Mouse (Mus musculus): ENCODE measurements at regions not wholly inside any gene's neighbourhood (a gene's known extent, or its start where the extent isn't known, plus 50 kb on each side); places are given as distances from the start of the nearest gene placed in this dataset.
"Not testable (repeated sequence)": the region's sequence is repeated elsewhere in the genome, so short reads cannot be mapped to it uniquely, and the experiment has no call there.

DNA sequence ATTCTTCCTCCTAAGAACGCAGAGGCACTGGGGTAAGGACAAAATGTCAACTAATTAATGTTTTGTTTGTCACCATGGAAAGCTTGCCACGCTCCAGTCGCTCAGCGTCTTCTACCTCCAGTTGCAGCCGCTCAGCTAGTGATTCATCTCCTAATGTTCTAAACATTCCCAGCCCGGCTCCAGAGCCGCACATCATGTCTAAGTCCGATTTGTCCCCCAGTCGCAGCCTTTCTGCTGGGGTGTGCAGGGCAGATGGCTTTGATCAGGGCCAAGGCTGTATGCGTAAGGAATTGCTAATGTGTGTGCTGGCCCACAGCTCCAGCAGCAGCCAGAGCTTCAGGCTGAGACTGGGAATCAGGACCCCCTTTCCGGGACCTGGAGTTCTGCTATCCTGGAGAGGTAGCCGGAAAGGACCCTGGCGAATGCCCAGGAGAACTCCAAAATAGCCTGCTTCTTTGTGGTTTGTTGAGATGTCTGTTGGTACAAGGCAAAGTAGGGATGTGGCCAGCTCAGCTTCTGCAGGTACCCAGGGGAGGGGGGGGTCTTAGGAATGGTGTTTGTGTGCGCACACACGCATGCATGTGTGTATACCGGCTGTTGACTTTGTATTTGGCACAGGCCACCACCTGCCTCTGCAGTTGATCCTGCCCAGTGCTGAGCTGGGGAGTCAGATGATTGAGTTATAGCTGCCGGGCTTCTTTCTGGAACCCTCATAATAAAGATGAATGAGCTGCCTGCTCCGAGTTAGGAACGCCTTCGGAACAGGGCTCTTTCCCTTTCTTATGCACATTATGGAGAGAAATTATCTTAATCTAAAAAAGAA is 143.0 kb upstream of the Kcng1 start:
- no peak for DNase-seq (ENCODE audit: low spot score in 2 of 2)

DNA sequence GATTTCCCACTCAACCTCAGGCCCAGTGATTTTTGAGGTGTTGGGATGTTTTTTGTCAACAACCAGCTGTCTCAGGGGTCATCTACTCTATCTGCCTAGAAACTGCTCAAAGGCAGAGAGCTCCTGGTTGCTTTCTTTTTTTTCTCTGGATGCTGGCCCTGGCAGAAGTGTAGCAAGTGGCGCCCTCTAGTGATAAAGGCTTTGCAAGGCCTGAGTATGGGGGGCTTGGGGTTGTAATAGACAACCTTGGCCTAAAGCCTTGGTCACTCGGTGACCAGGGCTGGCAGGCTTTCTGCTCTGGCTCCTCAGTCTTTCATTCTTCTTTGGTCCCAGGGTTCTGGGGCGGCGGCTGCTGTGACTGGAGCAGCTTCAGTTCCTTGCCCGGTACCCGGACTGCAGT is 142.0 kb upstream of the Kcng1 start:
- DNase-seq (ENCODE audit: low spot score in 2 of 2), result no peak

DNA sequence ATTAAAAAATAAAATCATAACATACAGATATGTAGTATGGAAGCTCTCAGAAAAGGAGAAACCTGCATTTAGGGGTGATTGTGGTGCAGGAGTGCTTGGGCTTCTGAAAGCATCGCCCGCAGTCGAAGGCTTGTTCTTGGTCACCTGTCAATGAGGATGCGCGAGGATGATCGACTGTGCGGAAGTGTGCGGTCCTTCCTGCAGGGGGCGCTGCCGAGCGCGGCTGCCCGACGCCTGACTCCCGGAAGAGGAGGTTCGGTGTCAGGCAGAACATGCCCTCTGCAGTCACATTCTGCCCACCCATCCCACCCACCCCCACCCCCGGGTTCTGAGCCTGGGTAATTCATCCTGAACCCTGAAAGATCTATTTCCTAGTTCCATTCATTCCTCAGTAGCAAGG is 133.6 kb upstream of the Kcng1 start:
- no peak for DNase-seq (ENCODE audit: low spot score in 2 of 2)

DNA sequence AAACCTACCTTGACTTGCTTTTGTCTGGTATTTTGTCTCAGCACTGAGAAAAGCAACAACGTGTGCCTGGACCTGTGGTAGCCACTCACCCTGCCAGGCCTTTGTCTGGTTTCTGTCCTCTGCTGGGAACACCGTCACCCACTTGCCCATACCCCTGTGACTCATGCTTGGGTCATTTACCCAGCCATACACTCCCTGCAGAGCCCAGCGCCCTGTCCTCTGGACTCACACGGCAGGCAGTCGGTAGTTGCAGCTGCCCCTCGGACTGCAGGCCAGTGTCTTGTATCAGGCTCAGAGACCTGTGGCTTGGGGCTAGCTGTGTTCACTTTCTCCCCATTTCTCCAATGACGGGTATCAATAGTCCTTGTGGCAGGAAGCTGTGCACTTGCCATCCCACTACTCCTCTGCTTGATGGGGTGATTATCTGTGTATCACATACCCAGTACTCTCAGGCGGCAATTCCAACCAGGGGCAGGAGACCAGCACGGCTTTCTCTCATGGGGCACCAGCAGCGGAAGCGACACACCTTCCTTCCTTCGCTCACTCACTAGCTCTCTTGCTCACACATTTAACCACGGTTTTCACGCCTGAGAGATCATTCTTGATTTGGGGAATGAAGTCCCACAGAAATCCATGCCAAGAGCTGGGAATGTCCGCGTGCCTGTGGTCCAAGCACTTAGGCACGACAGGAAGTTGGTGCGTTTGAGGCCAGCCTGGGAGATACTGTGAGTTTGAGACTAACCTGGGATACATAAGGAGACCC is 132.8 kb upstream of the Kcng1 start:
- DNase-seq (ENCODE audit: low spot score in 2 of 2), result no peak

DNA sequence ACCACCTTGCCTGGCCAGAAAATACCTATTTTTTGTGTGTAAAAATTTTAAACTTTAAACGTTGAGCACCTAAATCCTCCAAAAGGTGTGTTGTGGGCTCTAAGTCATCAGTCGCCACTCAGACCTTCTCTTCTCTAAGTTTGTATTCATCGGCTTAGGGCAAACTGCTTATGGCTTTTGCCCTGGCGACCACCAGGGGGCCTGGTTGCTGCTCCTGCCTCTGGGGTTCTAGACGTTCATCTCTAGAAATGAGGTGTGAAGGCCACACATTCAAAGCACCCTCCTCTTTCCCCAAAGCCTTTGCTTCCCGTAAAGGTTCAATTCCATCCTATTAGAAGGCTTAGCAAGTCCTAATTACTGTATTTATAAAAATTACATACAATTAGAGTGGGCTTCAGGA is 131.3 kb upstream of the Kcng1 start:
- no peak for DNase-seq (ENCODE audit: low spot score in 2 of 2)

DNA sequence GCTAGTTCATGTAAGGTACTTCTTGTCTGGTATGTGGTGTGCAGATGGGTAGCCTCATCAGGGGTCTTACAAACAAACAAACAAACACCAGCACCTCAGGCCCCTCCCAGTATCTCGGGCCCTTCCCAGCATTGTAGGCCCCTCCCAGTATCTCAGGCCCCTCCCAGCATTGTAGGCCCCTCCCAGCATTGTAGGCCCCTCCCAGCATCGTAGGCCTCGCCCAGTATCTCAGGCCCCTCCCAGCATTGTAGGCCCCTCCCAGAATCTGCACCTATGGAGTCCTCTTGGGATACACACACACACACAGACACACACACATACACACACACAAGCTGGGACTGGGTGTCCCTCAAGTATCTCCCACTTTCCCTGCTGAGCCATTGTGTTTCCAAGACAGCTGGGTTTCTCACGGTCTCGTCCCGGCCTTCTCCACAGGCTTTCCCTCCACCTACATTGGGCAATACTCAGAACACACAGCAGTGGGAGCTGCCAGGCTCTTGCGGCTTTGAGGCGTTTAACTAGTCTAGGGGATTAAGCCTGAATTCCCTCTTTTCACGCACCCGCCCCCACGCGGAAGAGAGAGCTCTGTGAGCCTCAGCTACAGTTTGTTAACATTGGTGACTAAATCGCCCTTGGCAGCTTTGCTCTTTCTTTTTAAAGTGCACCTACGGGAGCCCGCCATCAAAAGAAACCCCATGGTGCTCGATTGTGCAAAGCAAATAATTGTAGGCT is 121.4 kb upstream of the Kcng1 start:
- DNase-seq (ENCODE audit: low spot score in 2 of 2), result peak; percentile 36 to 43

DNA sequence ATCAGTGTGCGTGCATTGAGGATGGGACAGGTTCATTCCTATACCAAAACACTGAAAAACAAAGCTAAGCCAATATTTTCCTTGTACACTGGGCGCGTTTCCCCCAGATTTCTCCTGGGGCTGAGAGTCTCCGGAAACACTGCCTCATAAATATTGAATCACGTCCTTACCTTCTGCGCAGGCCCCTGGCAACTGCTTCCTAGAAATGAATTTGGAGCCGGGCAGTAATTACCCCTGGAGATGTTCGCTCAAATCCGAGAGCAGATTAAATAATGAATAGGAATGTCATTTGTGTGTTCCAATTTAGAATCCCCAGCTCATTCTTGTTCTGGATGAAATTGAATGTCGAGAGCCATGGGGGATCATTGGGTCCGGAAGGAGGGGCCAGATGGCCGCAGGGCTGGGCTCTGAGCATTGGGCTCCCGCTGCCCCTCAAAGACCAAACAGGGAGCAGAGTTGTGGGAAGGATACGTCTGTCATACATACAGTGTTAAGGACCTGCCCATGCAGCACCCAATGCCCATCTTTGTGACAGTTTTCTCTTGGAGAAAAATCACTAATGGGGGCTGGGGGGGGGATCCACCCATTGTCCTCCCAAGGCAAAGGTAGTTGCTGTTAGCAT is 117.7 kb upstream of the Kcng1 start:
- no peak for DNase-seq (ENCODE audit: low spot score in 2 of 2)

DNA sequence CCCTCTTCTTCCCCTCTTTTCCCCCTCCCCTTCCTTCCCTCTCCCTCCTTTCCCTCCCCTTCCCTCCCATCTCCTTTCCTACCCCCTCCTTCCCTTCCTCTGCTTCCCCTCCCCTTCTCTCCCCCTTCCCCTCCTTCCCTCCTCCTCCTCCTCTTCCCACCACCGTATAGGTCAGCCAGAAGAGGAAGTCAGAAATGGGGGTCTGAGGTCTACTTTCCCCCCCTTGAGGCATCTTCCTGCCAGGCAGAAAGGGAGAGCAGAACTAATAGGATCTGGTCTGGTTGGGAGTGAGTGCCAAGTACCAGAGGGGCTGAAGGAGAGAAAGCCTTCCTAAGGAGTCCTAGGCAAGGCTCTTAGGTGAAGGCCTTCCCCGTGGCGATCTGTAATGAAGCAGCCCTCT is 114.8 kb upstream of the Kcng1 start:
- DNase-seq (ENCODE audit: low spot score in 2 of 2), result no peak

DNA sequence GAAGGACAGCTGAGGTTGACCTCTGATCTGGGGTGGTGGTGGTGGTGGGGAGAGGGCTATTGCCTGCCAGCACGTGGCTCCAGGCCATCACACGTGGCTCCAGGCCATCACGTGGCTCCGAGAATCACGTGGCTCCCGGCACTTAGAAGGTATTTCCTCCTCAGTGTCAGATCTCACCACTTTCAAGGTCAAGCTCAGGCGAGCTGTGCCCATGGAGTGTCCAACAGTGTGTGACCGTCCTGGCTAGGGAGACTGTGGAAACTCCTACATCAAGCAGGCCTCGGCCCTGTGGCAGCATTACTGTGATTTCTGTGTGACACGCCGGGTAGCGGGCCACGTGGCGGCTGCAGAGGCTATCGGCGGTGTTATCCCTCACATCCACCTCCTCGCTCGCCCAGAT is 111.8 kb upstream of the Kcng1 start:
- no peak for DNase-seq (ENCODE audit: low spot score in 2 of 2)

DNA sequence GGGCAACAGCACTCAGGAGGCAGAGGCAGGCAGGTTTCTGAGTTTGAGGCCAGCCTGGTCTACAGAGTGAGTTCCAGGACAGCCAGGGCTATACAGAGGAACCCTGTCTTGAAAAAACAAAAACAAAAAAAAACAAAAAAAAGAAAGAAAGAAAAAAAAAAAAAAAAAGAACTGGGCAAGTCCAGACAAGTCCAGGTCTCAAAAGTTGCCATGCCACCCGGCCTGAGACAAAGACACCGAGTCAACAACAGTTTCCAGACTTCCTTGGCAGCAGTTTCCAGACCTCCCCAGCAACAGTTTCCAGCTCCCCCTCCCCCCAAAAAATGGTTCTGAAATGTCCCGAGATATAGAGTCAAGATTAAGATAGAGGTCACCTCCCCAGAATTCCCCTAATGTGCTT is 110.6 kb upstream of the Kcng1 start:
- not testable (repeated sequence) for DNase-seq (ENCODE audit: low spot score in 2 of 2)

DNA sequence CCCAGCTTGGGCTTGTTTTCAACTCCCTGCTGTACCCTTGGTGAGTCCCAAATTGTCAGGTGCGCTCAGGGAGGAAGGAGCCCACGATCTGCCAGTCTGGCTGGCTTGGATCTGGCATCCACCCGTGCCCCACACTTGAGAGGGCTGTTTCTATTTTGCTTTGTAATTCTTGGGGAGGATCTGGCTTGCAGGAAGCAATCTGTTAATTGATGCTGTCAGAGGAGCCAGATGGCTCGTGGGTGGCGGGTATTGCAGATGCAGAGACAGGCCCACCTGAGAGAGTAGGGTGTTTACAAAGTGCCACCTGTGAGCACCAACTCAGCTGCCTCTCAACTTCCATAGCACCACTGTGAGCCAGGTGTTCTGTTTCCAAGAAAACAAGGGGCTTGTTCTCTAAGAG is 99.1 kb upstream of the Kcng1 start:
- peak; percentile 46 to 55 for DNase-seq (ENCODE audit: low spot score in 2 of 2)

DNA sequence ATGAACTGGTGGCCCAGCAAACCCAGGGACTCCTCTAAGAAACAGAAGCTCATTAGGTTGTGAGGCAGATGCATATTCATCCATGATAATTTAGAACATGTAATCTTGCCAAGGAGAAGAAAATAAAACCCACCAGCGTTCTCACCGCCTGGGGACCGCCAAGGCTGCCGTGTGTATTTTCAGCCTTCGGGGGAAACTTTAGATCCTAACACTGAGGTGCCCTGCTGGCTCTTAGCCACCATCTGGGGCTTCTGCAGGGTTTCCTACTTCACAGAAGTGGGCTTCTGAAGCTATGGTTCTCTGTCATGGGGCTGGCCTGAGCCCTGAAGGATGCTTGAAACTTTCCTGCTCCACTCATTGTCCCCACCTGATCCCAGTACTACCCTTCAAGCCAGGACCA is 90.8 kb upstream of the Kcng1 start:
- DNase-seq (ENCODE audit: low spot score in 2 of 2), result no peak

DNA sequence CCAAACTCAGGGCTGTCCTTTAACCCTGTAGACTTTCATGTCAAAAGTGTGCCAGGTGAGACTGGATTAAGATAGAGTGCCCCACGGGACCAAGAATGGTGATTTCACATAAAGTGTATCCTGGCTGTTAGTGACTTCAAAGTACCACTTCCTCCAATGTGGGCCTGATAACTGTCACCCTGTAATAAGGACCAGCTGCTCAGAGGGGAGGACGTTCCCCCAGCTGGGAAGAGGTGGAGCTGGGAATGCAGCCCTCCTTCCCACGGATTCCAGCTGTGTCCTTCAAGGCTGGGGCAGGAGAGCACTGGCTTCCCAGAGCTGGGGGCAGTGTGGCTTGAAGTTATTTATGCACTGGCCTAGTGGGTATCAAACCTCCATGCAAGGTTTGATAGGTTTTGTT is 89.7 kb upstream of the Kcng1 start:
- DNase-seq (ENCODE audit: low spot score in 2 of 2), result no peak

DNA sequence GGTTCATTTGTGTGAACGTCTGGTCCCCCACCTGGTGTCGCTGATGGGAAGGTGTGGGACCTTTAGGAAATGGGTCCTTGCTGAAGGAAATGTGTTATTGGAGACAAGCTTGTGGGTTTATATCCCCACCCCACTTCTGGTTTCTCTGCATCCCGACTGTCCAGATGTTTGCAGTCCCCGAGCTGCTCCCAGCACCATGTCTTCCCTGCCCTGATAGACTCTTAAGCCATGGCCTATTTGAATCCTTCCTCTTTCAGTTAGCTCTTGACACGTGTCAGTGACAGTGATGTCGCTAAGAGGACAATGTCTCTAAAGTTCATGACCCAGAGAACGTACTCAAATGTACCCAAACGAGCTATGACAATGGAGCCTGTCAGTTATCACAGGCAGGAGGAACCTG is 77.7 kb upstream of the Kcng1 start:
- no peak for DNase-seq (ENCODE audit: low spot score in 2 of 2)

DNA sequence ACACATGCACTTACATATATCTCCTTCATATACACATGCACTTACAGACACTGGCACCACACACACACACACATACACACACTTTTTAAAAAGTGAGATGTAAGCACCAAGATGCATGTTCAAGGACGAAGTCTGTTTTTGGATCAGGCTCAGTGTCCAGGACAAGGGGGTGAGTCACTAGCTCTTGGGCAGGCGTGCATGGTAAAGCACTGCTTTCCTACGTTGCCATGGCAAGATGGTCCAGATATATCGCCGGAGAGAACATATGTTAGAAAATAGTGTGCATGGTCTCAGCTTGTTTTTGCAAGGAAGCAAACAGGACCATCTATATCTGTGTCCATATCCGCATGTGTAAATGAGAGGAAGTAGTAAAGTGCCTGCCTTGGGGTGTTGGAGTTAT is 77.0 kb upstream of the Kcng1 start:
- DNase-seq (ENCODE audit: low spot score in 2 of 2), result peak; percentile 34 to 49

DNA sequence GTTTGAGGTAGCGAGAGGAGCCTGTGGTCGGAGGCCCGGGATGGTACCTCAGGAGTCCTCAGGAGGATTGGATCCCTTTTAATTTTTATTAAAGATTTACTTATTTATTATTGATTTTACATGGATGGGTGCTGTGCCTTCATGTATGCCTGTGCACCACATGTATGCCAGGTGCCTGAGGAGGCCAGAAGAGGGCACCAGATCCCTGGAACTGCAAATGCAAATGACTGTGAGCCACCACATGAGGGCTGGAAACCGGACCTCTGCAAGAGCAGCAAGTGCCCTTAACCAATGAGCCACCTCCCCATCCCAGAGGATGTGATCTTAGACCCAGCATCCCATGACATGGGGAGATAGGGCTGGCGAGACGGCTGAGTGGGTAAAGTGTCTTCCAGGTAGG is 76.3 kb upstream of the Kcng1 start:
- no peak for DNase-seq (ENCODE audit: low spot score in 2 of 2)

DNA sequence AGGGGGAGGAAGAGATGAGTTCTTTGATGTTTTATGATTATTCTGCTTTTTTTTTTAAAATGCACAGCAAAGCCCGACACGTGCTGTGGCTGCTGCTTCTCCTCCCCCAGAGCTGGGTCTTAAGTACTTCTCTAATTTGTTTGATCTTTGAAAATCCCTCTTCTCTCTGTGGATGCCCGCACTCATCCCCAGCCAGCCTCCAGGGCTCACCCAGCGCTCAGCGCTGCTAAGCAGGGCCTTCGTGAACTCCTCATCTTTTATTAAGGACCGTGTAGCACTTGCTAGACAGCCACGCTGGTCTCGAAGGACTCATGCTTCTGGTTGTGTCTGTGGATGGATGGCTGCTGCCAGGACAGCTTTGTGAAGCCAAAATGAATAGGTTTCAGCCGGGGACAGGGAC is 72.9 kb upstream of the Kcng1 start:
- DNase-seq (ENCODE audit: low spot score in 2 of 2), result no peak

DNA sequence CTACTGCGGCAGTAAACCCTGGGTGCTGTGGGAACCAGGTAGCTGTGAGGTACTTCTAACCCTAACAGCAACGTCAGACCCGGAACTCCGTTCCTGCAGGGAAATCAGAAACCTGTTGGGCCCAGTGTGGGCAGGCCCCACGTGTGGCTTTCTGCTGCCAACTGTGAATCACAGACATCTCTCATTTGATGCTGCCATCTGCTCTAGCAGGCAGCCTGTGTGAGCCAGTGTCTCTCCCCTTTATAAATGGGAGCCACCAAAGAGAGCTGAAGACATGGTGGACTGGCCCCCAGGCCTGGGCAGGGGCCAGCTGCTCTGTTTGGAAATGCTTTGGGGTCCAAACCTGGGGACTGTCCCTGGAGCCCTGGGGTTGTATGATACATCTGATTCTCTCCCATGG is 71.1 kb upstream of the Kcng1 start:
- peak; percentile 73 to 86 for DNase-seq (ENCODE audit: low spot score in 2 of 2)

DNA sequence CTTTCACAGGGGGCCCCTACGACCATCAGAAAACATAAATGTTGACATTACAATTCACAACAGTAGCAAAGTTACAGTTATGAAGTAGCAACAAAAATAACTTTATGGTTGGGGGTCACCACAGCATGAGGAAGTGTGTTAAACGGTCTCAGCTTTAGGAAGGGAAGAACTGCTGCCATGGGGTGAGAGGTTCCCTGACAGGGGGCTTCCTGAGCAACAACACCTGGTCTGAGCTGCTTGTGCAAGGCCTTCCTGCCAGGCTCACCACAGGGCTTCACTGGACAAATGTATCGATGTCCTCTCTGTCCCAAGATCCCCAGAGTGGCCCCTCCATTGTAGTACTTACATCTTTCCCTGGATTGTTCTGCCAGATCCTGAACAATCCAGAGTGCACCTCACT is 70.7 kb upstream of the Kcng1 start:
- DNase-seq (ENCODE audit: low spot score in 2 of 2), result no peak

DNA sequence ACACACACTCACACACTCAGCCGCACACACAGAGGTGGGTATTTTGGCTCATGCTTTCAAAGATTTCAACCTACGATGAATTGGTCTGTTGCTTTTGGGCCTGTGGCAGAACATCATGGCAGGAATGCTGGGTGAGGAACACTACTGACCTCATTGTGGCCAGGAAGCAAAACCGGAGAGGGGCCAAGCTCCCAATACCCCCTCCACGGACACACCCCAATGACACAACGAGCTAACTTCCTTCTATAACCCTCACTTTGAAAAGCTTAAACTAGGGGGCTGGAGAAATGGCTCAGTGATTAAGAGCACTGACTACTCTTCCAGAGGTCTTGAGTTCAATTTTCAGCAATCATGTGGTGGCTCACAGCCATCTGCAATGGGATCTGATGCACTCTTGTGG is 63.8 kb upstream of the Kcng1 start:
- DNase-seq (ENCODE audit: low spot score in 2 of 2), result no peak

DNA sequence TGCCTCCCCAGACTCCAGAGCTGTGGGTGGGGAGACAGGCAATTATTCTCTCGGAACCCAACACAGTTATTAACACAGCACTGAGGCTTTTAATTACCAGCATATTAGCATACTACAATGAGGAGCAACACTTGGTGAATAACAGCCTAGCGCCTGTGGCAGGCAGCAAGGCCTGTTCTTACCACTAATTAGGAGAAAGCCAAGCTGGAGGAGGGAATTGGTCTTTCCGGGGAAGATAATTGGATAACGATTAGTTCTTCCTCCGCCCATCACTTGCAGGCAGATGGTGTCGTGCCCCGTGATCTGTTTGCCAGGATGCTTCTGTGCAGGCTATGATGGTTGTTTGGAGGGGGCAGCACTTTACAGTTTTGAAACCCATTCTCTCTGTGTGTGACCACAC is 62.2 kb upstream of the Kcng1 start:
- no peak for DNase-seq (ENCODE audit: low spot score in 2 of 2)

DNA sequence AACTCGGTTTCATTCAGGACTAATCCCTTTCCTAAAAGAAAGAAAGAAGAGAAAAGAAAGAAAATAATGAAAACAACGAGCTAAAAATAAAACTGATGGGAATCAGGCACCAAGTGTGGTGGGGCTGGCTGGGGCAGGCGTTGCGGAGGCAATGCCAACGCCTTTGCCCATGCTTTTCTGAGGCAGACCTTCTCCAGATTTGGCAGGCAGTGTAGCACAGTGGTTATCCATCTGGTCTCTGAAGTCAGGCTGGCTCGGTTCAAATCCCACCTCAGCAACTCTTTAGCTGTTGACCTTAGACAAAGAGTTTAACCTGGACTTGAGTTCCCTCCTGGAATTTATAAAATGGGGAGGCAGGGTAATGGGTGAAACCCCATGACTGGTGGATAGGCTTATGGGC is 57.3 kb upstream of the Kcng1 start:
- DNase-seq (ENCODE audit: low spot score in 2 of 2), result no peak
